Mouse (Mus musculus): ENCODE measurements around the gene Trnp1.

DNA sequence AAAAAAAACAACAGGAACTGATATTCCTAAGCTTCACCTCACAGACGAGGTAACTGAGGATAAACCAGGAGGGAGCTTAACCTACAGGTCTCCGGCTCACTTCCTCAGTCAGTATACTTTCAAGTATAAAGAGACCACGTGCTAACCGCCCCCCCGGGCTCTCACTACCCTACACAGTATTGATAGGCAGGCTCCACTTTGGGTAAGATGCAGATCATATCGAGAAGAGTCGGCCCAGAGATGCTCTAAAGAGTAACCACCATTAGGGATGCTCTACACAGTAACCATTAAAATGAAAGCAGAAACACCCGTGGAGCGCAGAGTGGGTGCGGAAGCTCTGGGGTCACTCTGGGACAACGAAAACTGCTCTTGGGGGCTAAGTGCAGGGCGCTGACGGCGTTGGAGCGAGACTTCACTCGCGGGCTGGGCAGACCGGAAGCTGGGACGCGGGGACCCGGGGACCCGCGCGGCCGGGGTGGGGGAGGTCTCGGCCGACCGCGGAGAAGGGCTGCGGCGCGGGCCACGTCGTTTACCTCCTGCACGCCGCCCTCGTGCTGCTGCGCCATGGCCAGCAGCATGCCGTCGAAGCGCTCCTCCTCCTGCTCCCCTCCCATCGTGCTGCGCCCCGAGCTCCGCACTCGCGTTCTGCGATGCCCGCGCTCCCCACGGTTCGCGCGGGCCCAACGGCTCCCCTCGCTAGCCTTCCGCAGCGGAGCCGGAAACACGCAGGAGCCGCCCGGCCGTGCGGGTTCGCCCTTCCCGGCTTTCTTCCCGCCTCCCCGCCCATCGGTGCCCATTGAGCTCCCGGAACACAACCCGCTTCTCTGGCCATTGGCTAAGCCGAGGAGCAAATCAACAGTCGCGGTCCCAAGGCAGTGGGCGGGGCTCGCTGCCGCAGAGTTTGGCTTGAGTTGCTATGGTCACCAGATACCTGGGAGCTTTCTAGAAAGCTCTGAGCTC lies 47.2 kb upstream of the Trnp1 start, which contains the start of gene Nudc:
- TF ChIP-seq CTCF (IDR thresholded peaks at IDR 0.05; ENCODE audit: borderline replicate concordance, extremely low read depth, insufficient read depth, insufficient read length): no peak
- TF ChIP-seq POLR2A (IDR thresholded peaks at IDR 0.05; ENCODE audit: borderline replicate concordance, extremely low read depth, insufficient read depth, insufficient read length, poor library complexity, severe bottlenecking): peak; percentile 93

Data from brain, embryonic 14.5 days (tissue).